Mouse (Mus musculus) left cerebral cortex, adult 18-20 months (tissue): ENCODE results near the gene Cadm1. TPM values are rescaled to one million over a fixed set of nuclear protein-coding genes. Genes with fewer than 3 reads are reported as not detected.

Experiments used
- DNase-seq, 2 experiments: peaks; one replicate each; pipeline ENCODE4 v3.0.0; 2021 to 2022; ENCODE audit warnings: low spot score in 2 of 2, mixed read lengths in 1 of 2
- total RNA-seq, 2 experiments: library from RNA; stranded (reverse); gene quantifications; 2 replicates each; pipeline ENCODE4 v1.2.3; 2021

The Cadm1 gene
- total RNA-seq, 2 experiments from 2014 or later = 232 to 241 TPM

- no peak for DNase-seq
These were observed 200.3 kb downstream of the Cadm1 start for GRCm38 (mm10) chr9:47730247-47730646.

- DNase-seq = no peak
These were observed 203.9 kb downstream of the Cadm1 start for GRCm38 (mm10) chr9:47733780-47734451.

GRCm38 (mm10) chr9:47734905-47735304 lies 204.9 kb downstream of the Cadm1 start:
- DNase-seq = no peak

GRCm38 (mm10) chr9:47738799-47739198 lies 208.8 kb downstream of the Cadm1 start:
- no peak for DNase-seq

- DNase-seq = peak in 1 of 2 experiments; percentile 60
These were observed 209.3 kb downstream of the Cadm1 start for GRCm38 (mm10) chr9:47739276-47739675.

- no peak for DNase-seq
These were observed 211.8 kb downstream of the Cadm1 start for GRCm38 (mm10) chr9:47741751-47742150.

GRCm38 (mm10) chr9:47744916-47745315 lies 214.9 kb downstream of the Cadm1 start:
- no peak for DNase-seq

- no peak for DNase-seq
These were observed 215.7 kb downstream of the Cadm1 start for GRCm38 (mm10) chr9:47745716-47746115.

- no peak for DNase-seq
These were observed 219.2 kb downstream of the Cadm1 start for GRCm38 (mm10) chr9:47749160-47749559.

- no peak for DNase-seq
These were observed 222.5 kb downstream of the Cadm1 start for GRCm38 (mm10) chr9:47752516-47752915.

GRCm38 (mm10) chr9:47753127-47753526 lies 223.2 kb downstream of the Cadm1 start:
- no peak for DNase-seq

- peak; percentile 73 to 76 for DNase-seq
These were observed 225.1 kb downstream of the Cadm1 start for GRCm38 (mm10) chr9:47755119-47755518.

GRCm38 (mm10) chr9:47757798-47758197 lies 227.8 kb downstream of the Cadm1 start:
- no peak for DNase-seq

- no peak for DNase-seq
These were observed 228.3 kb downstream of the Cadm1 start for GRCm38 (mm10) chr9:47758320-47758719.

- no peak for DNase-seq
These were observed 229.8 kb downstream of the Cadm1 start for GRCm38 (mm10) chr9:47759807-47760206.

- no peak for DNase-seq
These were observed 231.6 kb downstream of the Cadm1 start for GRCm38 (mm10) chr9:47761601-47762000.

- DNase-seq = no peak
These were observed 232.9 kb downstream of the Cadm1 start for GRCm38 (mm10) chr9:47762913-47763312.

- no peak for DNase-seq
These were observed 234.9 kb downstream of the Cadm1 start for GRCm38 (mm10) chr9:47764920-47765319.

GRCm38 (mm10) chr9:47765323-47765722 lies 235.3 kb downstream of the Cadm1 start:
- DNase-seq = no peak

GRCm38 (mm10) chr9:47766342-47766741 lies 236.4 kb downstream of the Cadm1 start:
- no peak for DNase-seq

GRCm38 (mm10) chr9:47770836-47771235 lies 240.9 kb downstream of the Cadm1 start:
- no peak for DNase-seq

- no peak for DNase-seq
These were observed 242.0 kb downstream of the Cadm1 start for GRCm38 (mm10) chr9:47771953-47772352.

- DNase-seq = no peak
These were observed 242.8 kb downstream of the Cadm1 start for GRCm38 (mm10) chr9:47772750-47773149.
